Mouse (Mus musculus): Measurements from ENCODE around the gene Hebp1. TPM values are rescaled to one million over a fixed set of nuclear protein-coding genes. Genes with fewer than 3 reads are reported as not detected.

Hebp1 gene
- polyA plus RNA-seq, 1 experiment from 2014 or later = 3.3 TPM

- DNase-seq (ENCODE audit: low spot score) = no peak
- Histone ChIP-seq H3K4me1 (replicated peaks; ENCODE audit: control insufficient read depth, insufficient read depth, low read length) (no peaks in the 10 kb centered on the region), H3K9me3 (ENCODE audit: control insufficient read depth, low read length) (no peaks in the 10 kb centered on the region), H3K36me3 (replicated peaks; ENCODE audit: control insufficient read depth, insufficient read depth) (no peaks in the 10 kb centered on the region), H3K27ac (no peak overlapping the region), H3K27me3 (ENCODE audit: control insufficient read depth, insufficient read depth, low read length) (peaks cover 3% of the 10 kb centered on the region; the same call in 1 of the 2 replicates), H3K4me2 (replicated peaks) (no peak overlapping the region), H3K4me3 (replicated peaks; ENCODE audit: low read length) (no peak overlapping the region), H3K9ac (no peak overlapping the region)
- no peak for ATAC-seq (ENCODE audit: low FRiP score)
- WGBS = 85% methylated on average over 3 of the region's 3 CpGs
Observed at GRCm38 (mm10) chr6:135162311-135162710, 35.5 kb downstream of the Hebp1 start.

GRCm38 (mm10) chr6:135161356-135161755 is 36.5 kb downstream of the Hebp1 start:
- Histone ChIP-seq H3K36me3 (replicated peaks; ENCODE audit: control insufficient read depth, insufficient read depth) (no peaks in the 10 kb centered on the region), H3K27ac (no peak overlapping the region), H3K4me3 (replicated peaks; ENCODE audit: low read length) (no peak overlapping the region), H3K9me3 (ENCODE audit: control insufficient read depth, low read length) (no peaks in the 10 kb centered on the region), H3K9ac (no peak overlapping the region), H3K4me2 (replicated peaks) (no peak overlapping the region), H3K27me3 (ENCODE audit: control insufficient read depth, insufficient read depth, low read length) (no peaks in the 10 kb centered on the region), H3K4me1 (replicated peaks; ENCODE audit: control insufficient read depth, insufficient read depth, low read length) (no peaks in the 10 kb centered on the region)
- ATAC-seq (ENCODE audit: low FRiP score) (no peak), DNase-seq (ENCODE audit: low spot score) (no peak)
- 76% methylated on average over 4 of the region's 4 CpGs for WGBS

GRCm38 (mm10) chr6:135158509-135158908 is 39.3 kb downstream of the Hebp1 start:
- 35% methylated on average over 4 of the region's 4 CpGs for WGBS
- Histone ChIP-seq H3K9me3 (ENCODE audit: control insufficient read depth, low read length) (no peaks in the 10 kb centered on the region), H3K36me3 (replicated peaks; ENCODE audit: control insufficient read depth, insufficient read depth) (no peaks in the 10 kb centered on the region), H3K27ac (no peak overlapping the region), H3K4me2 (replicated peaks) (no peak overlapping the region), H3K4me1 (replicated peaks; ENCODE audit: control insufficient read depth, insufficient read depth, low read length) (no peaks in the 10 kb centered on the region), H3K4me3 (replicated peaks; ENCODE audit: low read length) (no peak overlapping the region), H3K9ac (no peak overlapping the region), H3K27me3 (ENCODE audit: control insufficient read depth, insufficient read depth, low read length) (no peaks in the 10 kb centered on the region)
- DNase-seq (ENCODE audit: low spot score) = no peak
- ATAC-seq (ENCODE audit: low FRiP score) = no peak

- ATAC-seq (ENCODE audit: low FRiP score) = no peak
Observed at GRCm38 (mm10) chr6:135157496-135157895, 40.3 kb downstream of the Hebp1 start.

GRCm38 (mm10) chr6:135156597-135156996 is 41.2 kb downstream of the Hebp1 start:
- DNase-seq (ENCODE audit: low spot score) = no peak
- no peaks in the 10 kb centered on the region for H3K27me3 ChIP-seq (ENCODE audit: control insufficient read depth, insufficient read depth, low read length)
- no peak for ATAC-seq (ENCODE audit: low FRiP score)
- no peaks in the 10 kb centered on the region for H3K36me3 ChIP-seq (replicated peaks; ENCODE audit: control insufficient read depth, insufficient read depth)
- WGBS = 86% methylated on average over 8 of the region's 8 CpGs
- H3K27ac ChIP-seq = no peak overlapping the region
- no peak overlapping the region for H3K9ac ChIP-seq
- H3K4me3 ChIP-seq (replicated peaks; ENCODE audit: low read length) = no peak overlapping the region
- no peaks in the 10 kb centered on the region for H3K9me3 ChIP-seq (ENCODE audit: control insufficient read depth, low read length)
- H3K4me1 ChIP-seq (replicated peaks; ENCODE audit: control insufficient read depth, insufficient read depth, low read length) = no peaks in the 10 kb centered on the region
- no peak overlapping the region for H3K4me2 ChIP-seq (replicated peaks)

More at GRCm38 (mm10) chr6:135157496-135157895, 40.3 kb downstream of the Hebp1 start:
- Histone ChIP-seq H3K9me3 (ENCODE audit: control insufficient read depth, low read length) (no peaks in the 10 kb centered on the region), H3K4me3 (replicated peaks; ENCODE audit: low read length) (no peak overlapping the region), H3K27me3 (ENCODE audit: control insufficient read depth, insufficient read depth, low read length) (no peaks in the 10 kb centered on the region), H3K36me3 (replicated peaks; ENCODE audit: control insufficient read depth, insufficient read depth) (no peaks in the 10 kb centered on the region), H3K4me1 (replicated peaks; ENCODE audit: control insufficient read depth, insufficient read depth, low read length) (no peaks in the 10 kb centered on the region), H3K9ac (no peak overlapping the region), H3K4me2 (replicated peaks) (no peak overlapping the region), H3K27ac (no peak overlapping the region)
- WGBS = 80% methylated on average over 4 of the region's 4 CpGs
- DNase-seq (ENCODE audit: low spot score) = no peak

GRCm38 (mm10) chr6:135153719-135154118 is 44.1 kb downstream of the Hebp1 start:
- no peaks in the 10 kb centered on the region for H3K4me1 ChIP-seq (replicated peaks; ENCODE audit: control insufficient read depth, insufficient read depth, low read length)
- 88% methylated on average over 5 of the region's 5 CpGs for WGBS

GRCm38 (mm10) chr6:135150311-135150710 is 47.5 kb downstream of the Hebp1 start:
- H3K27ac ChIP-seq = no peak overlapping the region
- no peak overlapping the region for H3K4me2 ChIP-seq (replicated peaks)
- H3K9me3 ChIP-seq (ENCODE audit: control insufficient read depth, low read length) = no peaks in the 10 kb centered on the region
- no peaks in the 10 kb centered on the region for H3K27me3 ChIP-seq (ENCODE audit: control insufficient read depth, insufficient read depth, low read length)
- no peaks in the 10 kb centered on the region for H3K4me1 ChIP-seq (replicated peaks; ENCODE audit: control insufficient read depth, insufficient read depth, low read length)
- peak; percentile 42 for DNase-seq (ENCODE audit: low spot score)
- WGBS = 31% methylated on average over 5 of the region's 5 CpGs
- H3K4me3 ChIP-seq (replicated peaks; ENCODE audit: low read length) = no peak overlapping the region
- H3K36me3 ChIP-seq (replicated peaks; ENCODE audit: control insufficient read depth, insufficient read depth) = no peaks in the 10 kb centered on the region
- no peak for ATAC-seq (ENCODE audit: low FRiP score)
- H3K9ac ChIP-seq = no peak overlapping the region

More at GRCm38 (mm10) chr6:135153719-135154118, 44.1 kb downstream of the Hebp1 start:
- Histone ChIP-seq H3K9me3 (ENCODE audit: control insufficient read depth, low read length) (no peaks in the 10 kb centered on the region), H3K27ac (no peak overlapping the region), H3K36me3 (replicated peaks; ENCODE audit: control insufficient read depth, insufficient read depth) (no peaks in the 10 kb centered on the region), H3K4me2 (replicated peaks) (no peak overlapping the region), H3K27me3 (ENCODE audit: control insufficient read depth, insufficient read depth, low read length) (no peaks in the 10 kb centered on the region), H3K4me3 (replicated peaks; ENCODE audit: low read length) (no peak overlapping the region), H3K9ac (no peak overlapping the region)
- ATAC-seq (ENCODE audit: low FRiP score) (no peak), DNase-seq (ENCODE audit: low spot score) (no peak)

- H3K4me3 ChIP-seq (replicated peaks; ENCODE audit: low read length) = no peak overlapping the region
- H3K4me1 ChIP-seq (replicated peaks; ENCODE audit: control insufficient read depth, insufficient read depth, low read length) = no peaks in the 10 kb centered on the region
- H3K36me3 ChIP-seq (replicated peaks; ENCODE audit: control insufficient read depth, insufficient read depth) = no peaks in the 10 kb centered on the region
- no peak for ATAC-seq (ENCODE audit: low FRiP score)
- 93% methylated on average over 4 of the region's 4 CpGs for WGBS
- no peak overlapping the region for H3K9ac ChIP-seq
- no peak overlapping the region for H3K4me2 ChIP-seq (replicated peaks)
- no peaks in the 10 kb centered on the region for H3K27me3 ChIP-seq (ENCODE audit: control insufficient read depth, insufficient read depth, low read length)
- H3K9me3 ChIP-seq (ENCODE audit: control insufficient read depth, low read length) = no peaks in the 10 kb centered on the region
- no peak for DNase-seq (ENCODE audit: low spot score)
- H3K27ac ChIP-seq = no peak overlapping the region
Observed at GRCm38 (mm10) chr6:135149722-135150121, 48.1 kb downstream of the Hebp1 start.

GRCm38 (mm10) chr6:135149175-135149574 is 48.6 kb downstream of the Hebp1 start:
- Histone ChIP-seq H3K27me3 (ENCODE audit: control insufficient read depth, insufficient read depth, low read length) (no peaks in the 10 kb centered on the region), H3K36me3 (replicated peaks; ENCODE audit: control insufficient read depth, insufficient read depth) (no peaks in the 10 kb centered on the region), H3K4me1 (replicated peaks; ENCODE audit: control insufficient read depth, insufficient read depth, low read length) (no peaks in the 10 kb centered on the region), H3K9ac (no peak overlapping the region), H3K4me2 (replicated peaks) (no peak overlapping the region), H3K4me3 (replicated peaks; ENCODE audit: low read length) (no peak overlapping the region), H3K27ac (no peak overlapping the region), H3K9me3 (ENCODE audit: control insufficient read depth, low read length) (no peaks in the 10 kb centered on the region)
- ATAC-seq (ENCODE audit: low FRiP score) (no peak), DNase-seq (ENCODE audit: low spot score) (no peak)
- WGBS = 74% methylated on average over 4 of the region's 4 CpGs

GRCm38 (mm10) chr6:135148506-135148905 is 49.3 kb downstream of the Hebp1 start:
- Histone ChIP-seq H3K4me1 (replicated peaks; ENCODE audit: control insufficient read depth, insufficient read depth, low read length) (no peaks in the 10 kb centered on the region), H3K9ac (no peak overlapping the region), H3K36me3 (replicated peaks; ENCODE audit: control insufficient read depth, insufficient read depth) (no peaks in the 10 kb centered on the region), H3K4me2 (replicated peaks) (no peak overlapping the region), H3K27me3 (ENCODE audit: control insufficient read depth, insufficient read depth, low read length) (no peaks in the 10 kb centered on the region), H3K4me3 (replicated peaks; ENCODE audit: low read length) (no peak overlapping the region), H3K27ac (no peak overlapping the region), H3K9me3 (ENCODE audit: control insufficient read depth, low read length) (no peaks in the 10 kb centered on the region)
- ATAC-seq (ENCODE audit: low FRiP score) (no peak), DNase-seq (ENCODE audit: low spot score) (no peak)
- WGBS = 35% methylated on average over 1 of the region's 1 CpGs
